Comparison of ENCODE assay signal across 1 mouse cellular context in genomic region chr6:145883668-145884067, GRCm38 (mm10).
TF ChIP-seq lines count a peak whose summit lies in the region.

No protein-coding gene starts in this region.

TF ChIP-seq in CH12.LX, 34 proteins besides CTCF, POLR2A, EP300 and RAD21 (continued from another document):
- TF ChIP-seq USF1 (IDR thresholded peaks at IDR 0.05; ENCODE audit: low read depth, low read length): no peak
- no peak for TF ChIP-seq GABPA (IDR thresholded peaks at IDR 0.05; ENCODE audit: insufficient replicate concordance, low read depth, low read length)
- TF ChIP-seq MYC (IDR thresholded peaks at IDR 0.05; ENCODE audit: low read depth, low read length): peak; percentile 97
- no peak for TF ChIP-seq ZC3H11A (IDR thresholded peaks at IDR 0.05; ENCODE audit: low read depth, low read length)
- peak; percentile 85 for TF ChIP-seq TBP (conservative IDR thresholded peaks at IDR 0.05; ENCODE audit: low read depth, low read length)
- TF ChIP-seq SMC3 (IDR thresholded peaks at IDR 0.05; ENCODE audit: low read depth, low read length): peak; percentile 44; the same call in 1 of the 2 replicates
- TF ChIP-seq TCF12 (IDR thresholded peaks at IDR 0.05; ENCODE audit: low read depth, low read length): peak; percentile 92
- TF ChIP-seq JUND (conservative IDR thresholded peaks at IDR 0.05; ENCODE audit: low read depth, low read length): no peak
- peak; percentile 90 for TF ChIP-seq BHLHE40 (IDR thresholded peaks at IDR 0.05; ENCODE audit: low read depth, low read length)
- peak; percentile 98 for TF ChIP-seq MAX (IDR thresholded peaks at IDR 0.05; ENCODE audit: low read length)
- no peak for TF ChIP-seq NRF1 (IDR thresholded peaks at IDR 0.05; ENCODE audit: low read depth, low read length)
- TF ChIP-seq ZNF384 (IDR thresholded peaks at IDR 0.05; ENCODE audit: low read depth, low read length): no peak
- TF ChIP-seq HCFC1 (IDR thresholded peaks at IDR 0.05; ENCODE audit: low read depth, low read length): peak; percentile 64
- TF ChIP-seq POLR2AphosphoS2 (IDR thresholded peaks at IDR 0.05; ENCODE audit: low read depth, low read length): no peak
- TF ChIP-seq RCOR1 (conservative IDR thresholded peaks at IDR 0.05; ENCODE audit: low read depth, low read length): no peak
- TF ChIP-seq JUN (IDR thresholded peaks at IDR 0.05; ENCODE audit: insufficient read depth, low read depth, low read length): no peak
- no peak for TF ChIP-seq E2F4 (IDR thresholded peaks at IDR 0.05; ENCODE audit: insufficient replicate concordance, low read depth, low read length)
- peak; percentile 84 for TF ChIP-seq MEF2A (IDR thresholded peaks at IDR 0.05; ENCODE audit: borderline replicate concordance, low read depth, low read length)
TF ChIP-seq in CH12.LX: peak in this region for 13.
